Mouse (Mus musculus) olfactory bulb, adult 2 months (tissue): ENCODE data around the gene Cpne2.

Source experiments
- CTCF ChIP-seq: fragments of 200-500 bp; IDR thresholded peaks from 2 replicates; pipeline ENCODE4 v1.5.1; 2012; ENCODE audit warnings: low read depth, mild to moderate bottlenecking, low read length, moderate library complexity; ENCODE audit not compliant: insufficient read depth
- POLR2A ChIP-seq: fragments of 200-500 bp; IDR thresholded peaks from 2 replicates; pipeline ENCODE4 v1.6.1; 2012; ENCODE audit warnings: mild to moderate bottlenecking, low read depth, low read length, moderate library complexity; ENCODE audit not compliant: insufficient read depth

DNA sequence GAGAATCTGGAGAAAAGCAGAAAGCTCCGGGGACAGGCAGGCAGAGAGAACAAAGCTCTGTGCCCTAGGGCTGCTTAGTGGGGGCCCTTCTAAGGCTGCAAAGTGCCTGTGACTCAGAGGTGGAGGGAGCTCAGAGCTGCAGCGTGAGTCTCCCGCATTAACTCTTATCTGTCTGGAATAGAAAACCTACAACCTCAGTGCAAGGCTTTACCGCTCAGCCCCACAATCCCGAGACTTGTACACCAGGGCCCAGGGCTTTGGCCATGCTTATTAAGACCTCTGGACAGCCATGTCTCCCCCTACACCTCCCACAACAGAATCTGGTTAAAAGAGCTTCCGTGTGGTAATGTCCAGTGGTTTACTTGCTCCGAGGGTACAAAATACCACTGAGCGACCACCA is 790 bp upstream of the Cpne2 start:
- no peak for TF ChIP-seq CTCF
- no peak for TF ChIP-seq POLR2A
